Mouse (Mus musculus) neural tube, postnatal 0 days (tissue): Measurements from ENCODE around the gene Hap1. TPM values are rescaled to one million over a fixed set of nuclear protein-coding genes. Genes with fewer than 3 reads are reported as not detected.

Source experiments
- polyA plus RNA-seq: library from polyadenylated mRNA; unstranded; fragments of >200 nt; fragmentation: Nextera tagmentation; extraction: Ambion mirVana; gene quantifications from 2 replicates; pipeline ENCODE4 v1.2.1, GENCODE M21; 2015

Gene Hap1
- 386 and 429 TPM in 2 replicates for polyA plus RNA-seq

DNA sequence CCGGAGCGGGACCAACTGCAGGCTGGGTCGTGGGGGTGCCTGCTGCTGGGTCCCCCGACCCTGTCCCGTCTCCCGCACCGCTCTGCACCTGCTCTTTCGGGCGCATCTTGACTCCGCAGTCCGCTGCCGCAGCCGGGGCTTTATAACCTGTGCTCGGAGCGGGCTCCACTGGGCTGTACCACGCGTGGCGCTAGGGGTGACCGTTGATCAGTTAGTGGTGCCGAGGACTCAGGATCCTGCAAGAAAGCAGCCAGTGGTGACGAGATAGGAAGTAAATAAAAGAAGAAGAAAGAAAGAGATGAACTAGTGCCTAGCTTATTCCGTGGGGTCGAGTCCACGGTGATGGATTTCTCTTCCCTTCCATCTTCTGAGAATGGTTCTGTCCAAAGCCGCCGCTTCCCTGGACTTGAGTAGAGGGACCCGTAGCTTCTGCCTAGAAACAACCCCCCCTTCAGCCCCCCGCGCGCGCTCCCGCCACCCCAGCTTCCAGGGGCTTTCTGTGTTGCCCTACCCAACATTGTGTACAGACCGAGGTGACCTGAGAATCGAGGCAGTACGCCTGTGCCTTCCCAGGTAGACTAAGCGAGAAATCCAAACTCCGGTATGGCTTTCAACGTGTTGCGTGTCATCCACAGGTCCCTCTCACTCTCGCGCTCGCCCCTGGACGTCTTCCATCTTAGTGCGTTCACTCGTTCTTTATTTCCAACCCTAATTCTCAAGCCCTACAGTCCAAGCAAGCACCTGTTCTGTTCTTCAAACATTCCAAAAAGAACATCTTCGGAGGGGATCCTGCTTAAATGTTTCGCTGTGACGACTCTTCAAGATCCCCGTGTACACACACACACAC, at the start of gene Hap1:
Hap1 (minus strand) TSS at position 157 of the 847 bp plus-strand sequence.

GRCm38 (mm10) chr11:100397600-100398389, 41.9 kb upstream of the Hap1 start, which contains the start of gene Jup:
Jup (minus strand) TSS chr11:100397763.

GRCm38 (mm10) chr11:100333944-100334457, 21.9 kb downstream of the Hap1 start, which contains the start of gene Gast:
Gast (plus strand) TSS chr11:100334407.

DNA sequence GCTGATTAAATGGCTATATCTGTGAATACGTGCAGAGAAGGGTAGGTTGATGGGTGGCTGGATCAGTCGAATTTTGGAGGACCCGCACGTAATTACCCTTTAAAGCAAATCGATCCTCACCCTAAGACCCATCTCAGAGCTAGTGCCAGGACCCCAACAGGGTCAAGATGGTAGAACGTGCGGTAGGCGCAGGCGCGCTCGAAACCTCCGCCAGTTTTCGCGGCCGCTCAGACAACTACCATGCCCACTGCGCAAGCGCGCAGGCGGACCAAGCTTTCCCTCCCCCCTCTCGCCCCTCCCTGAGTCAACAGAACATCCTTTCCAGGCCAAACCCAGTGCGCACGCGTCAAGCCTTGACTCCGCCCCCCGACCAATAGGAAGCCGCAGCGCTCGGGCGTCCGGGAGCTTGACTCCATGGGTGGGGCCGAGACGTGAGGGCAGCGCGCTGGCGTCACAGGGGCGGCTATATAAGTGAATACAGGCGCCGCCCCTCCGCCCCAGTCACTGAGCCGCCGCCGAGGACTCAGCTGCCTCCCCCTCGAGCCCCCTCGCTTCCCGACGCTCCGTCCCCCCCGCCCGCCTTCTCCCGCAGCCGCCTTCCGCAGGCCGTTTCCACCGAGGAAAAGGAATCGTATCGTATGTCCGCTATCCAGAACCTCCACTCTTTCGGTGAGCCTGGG, 36.3 kb downstream of the Hap1 start, which contains the start of gene Eif1:
Eif1 (plus strand) TSS at position 394 of the 680 bp plus-strand sequence.

Other genes with a start within 250 kb of the Hap1 start
- gene Krt13, start 234.6 kb downstream of the Hap1 start, polyA plus RNA-seq, result 0.18 and 0.27 TPM in 2 replicates
- gene Krt15, start 220.2 kb downstream of the Hap1 start, polyA plus RNA-seq, result 0.13 and 0.25 TPM in 2 replicates
- 5.0 and 6.1 TPM in 2 replicates for gene Krt19, start 207.5 kb downstream of the Hap1 start, polyA plus RNA-seq
- gene Krt9, start 162.9 kb downstream of the Hap1 start, polyA plus RNA-seq, result 0.09 and 0.15 TPM in 2 replicates
- gene Krt14, start 148.6 kb downstream of the Hap1 start, polyA plus RNA-seq, result 0.54 and 0.75 TPM in 2 replicates
- gene Krt16, start 107.2 kb downstream of the Hap1 start, polyA plus RNA-seq, result not detected in 2 replicates
- 1.7 and 3.1 TPM in 2 replicates for gene Krt17, start 95.1 kb downstream of the Hap1 start, polyA plus RNA-seq
- gene Krt42, start 86.3 kb downstream of the Hap1 start, polyA plus RNA-seq, result 0.17 and 0.25 TPM in 2 replicates
- 1,292 and 1,377 TPM in 2 replicates for gene Eif1, start 36.2 kb downstream of the Hap1 start, polyA plus RNA-seq
- 0.59 TPM in 1 of 2 replicates, not detected in the other for gene Gast, start 21.7 kb downstream of the Hap1 start, polyA plus RNA-seq
- 30.2 and 33.8 TPM in 2 replicates for gene Jup, start 41.6 kb upstream of the Hap1 start, polyA plus RNA-seq
- 21.1 and 21.9 TPM in 2 replicates for gene P3h4, start 58.7 kb upstream of the Hap1 start, polyA plus RNA-seq
- 25.5 and 29.5 TPM in 2 replicates for gene Fkbp10, start 59.6 kb upstream of the Hap1 start, polyA plus RNA-seq
- 99.7 and 103 TPM in 2 replicates for gene Nt5c3b, start 85.7 kb upstream of the Hap1 start, polyA plus RNA-seq
- gene Klhl10, start 85.8 kb upstream of the Hap1 start, polyA plus RNA-seq, result 0.32 and 0.47 TPM in 2 replicates
- gene Klhl11, start 116.6 kb upstream of the Hap1 start, polyA plus RNA-seq, result 8.3 and 8.5 TPM in 2 replicates
- gene Acly, start 171.9 kb upstream of the Hap1 start, polyA plus RNA-seq, result 118 and 128 TPM in 2 replicates
- 1.3 and 2.2 TPM in 2 replicates for gene Ttc25, start 189.5 kb upstream of the Hap1 start, polyA plus RNA-seq
- 170 and 228 TPM in 2 replicates for gene Cnp, start 218.8 kb upstream of the Hap1 start, polyA plus RNA-seq